Mouse (Mus musculus) cerebellum, adult 2 months (tissue): ENCODE results near the gene Cacna1a. TPM values are rescaled to one million over a fixed set of nuclear protein-coding genes. Genes with fewer than 3 reads are reported as not detected.

Experiments
- DNase-seq, 2 experiments: peaks; one replicate each; pipeline ENCODE4 v3.0.0; 2021
- H3K27ac ChIP-seq: fragments of 200-500 bp; 2 replicates; pipeline ENCODE4 v1.5.1; 2012; ENCODE audit warnings: low read length, control low read depth, inconsistent platforms; ENCODE audit not compliant: insufficient read depth
- H3K27me3 ChIP-seq: fragments of 200-500 bp; 2 replicates; pipeline ENCODE4 v1.6.1; 2012; ENCODE audit warnings: inconsistent platforms, mild to moderate bottlenecking, low read length, moderate library complexity; ENCODE audit not compliant: control insufficient read depth, insufficient read depth
- H3K4me1 ChIP-seq: fragments of 200-500 bp; 2 replicates; pipeline ENCODE4 v1.6.1; 2011; ENCODE audit warnings: low read length; ENCODE audit not compliant: control insufficient read depth, insufficient read depth
- H3K4me3 ChIP-seq: fragments of 200-500 bp; replicated peaks from 2 replicates; pipeline ENCODE3; 2011; ENCODE audit warnings: mild to moderate bottlenecking, low read depth, low read length, control low read depth; ENCODE audit not compliant: insufficient read depth
- CTCF ChIP-seq: fragments of 200-500 bp; IDR thresholded peaks from 2 replicates; pipeline ENCODE4 v1.5.1; 2011; ENCODE audit warnings: low read depth, mild to moderate bottlenecking, control low read depth, low read length, moderate library complexity, borderline replicate concordance; ENCODE audit not compliant: insufficient read depth
- POLR2A ChIP-seq: fragments of 200-500 bp; IDR thresholded peaks from 2 replicates; pipeline ENCODE4 v1.6.1; 2011; ENCODE audit warnings: low read length, control low read depth, borderline replicate concordance; ENCODE audit not compliant: insufficient read depth
- WGBS: fragments of 180-500 bp; shearing (Covaris S2); methylation state at CpG from one replicate; pipeline ENCODE4 v1.1.7; 2018; 5-methylcytosine and 5-hydroxymethylcytosine counted together
- polyA plus RNA-seq: library from polyadenylated mRNA; depleted of rRNA; stranded (reverse); fragments of >200 nt; gene quantifications from 2 replicates; pipeline ENCODE4 v1.2.3, GENCODE M21; 2012

The Cacna1a gene
- polyA plus RNA-seq, 1 experiment = 220 TPM

DNA sequence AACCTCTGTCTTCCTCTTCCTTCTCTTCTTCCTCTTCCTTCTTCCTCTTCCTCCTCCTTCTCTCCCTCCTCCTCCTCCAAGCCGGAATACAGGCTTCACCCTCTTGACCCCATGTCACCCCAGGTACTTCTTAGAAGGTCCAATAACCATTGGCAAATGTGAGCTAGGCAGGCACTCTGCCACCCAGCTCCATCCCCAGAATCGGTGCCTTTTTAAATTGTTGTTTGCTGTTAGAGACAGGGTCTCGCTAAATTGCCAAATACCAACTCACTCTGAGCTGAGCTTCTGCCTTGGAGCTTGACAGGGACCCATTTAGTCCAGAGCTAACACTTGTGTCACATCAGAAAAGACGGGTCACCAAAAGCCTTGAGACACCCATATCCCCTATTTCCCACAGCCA, 164.2 kb downstream of the Cacna1a start:
- Histone ChIP-seq H3K27ac (peak overlapping the region; percentile 97), H3K4me3 (no peak overlapping the region), H3K27me3 (no peaks in the 10 kb centered on the region), H3K4me1 (peaks cover 53% of the 10 kb centered on the region)
- peak in 1 of 2 experiments; percentile 38 for DNase-seq
- no peak for TF ChIP-seq POLR2A
- no peak for TF ChIP-seq CTCF
- 39% methylated on average over 4 of the region's 4 CpGs for WGBS

DNA sequence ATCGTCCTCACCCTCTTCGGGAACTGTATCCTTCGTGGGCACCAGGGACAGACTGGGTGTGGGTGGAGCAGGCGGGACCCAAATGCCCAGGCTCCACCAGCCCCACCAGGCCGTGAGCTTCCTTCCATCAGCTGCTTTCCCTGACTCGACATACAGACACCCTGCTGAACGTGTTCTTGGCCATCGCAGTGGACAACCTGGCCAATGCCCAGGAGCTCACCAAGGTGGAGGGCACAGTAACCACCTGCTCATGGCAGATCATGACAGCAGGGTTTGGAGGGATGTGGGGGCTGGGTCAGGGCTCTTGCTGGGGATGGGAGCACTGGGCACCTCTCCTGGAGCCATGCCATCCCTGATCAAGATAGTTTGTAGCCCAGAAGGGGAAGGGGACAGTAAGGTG, 164.9 kb downstream of the Cacna1a start:
- H3K4me1 ChIP-seq = peaks cover 54% of the 10 kb centered on the region
- 8% methylated on average over 8 of the region's 8 CpGs for WGBS

GRCm38 (mm10) chr8:84553617-84554016, 165.4 kb downstream of the Cacna1a start:
- TF ChIP-seq POLR2A = no peak
- TF ChIP-seq CTCF = no peak
- peak overlapping the region; percentile 97 for H3K27ac ChIP-seq
- no peak for DNase-seq
- H3K27me3 ChIP-seq = no peaks in the 10 kb centered on the region
- H3K4me3 ChIP-seq = no peak overlapping the region
- 7% methylated on average over 4 of the region's 4 CpGs for WGBS
- H3K4me1 ChIP-seq = peaks cover 57% of the 10 kb centered on the region

More for the DNA sequence above, 164.9 kb downstream of the Cacna1a start:
- H3K27me3 ChIP-seq = no peaks in the 10 kb centered on the region
- H3K27ac ChIP-seq = peak overlapping the region; percentile 97
- peak; percentile 94 to 98 for DNase-seq
- peak; percentile 11; the same call in 1 of the 2 replicates for TF ChIP-seq CTCF
- TF ChIP-seq POLR2A = 0 out of 2 replicates have a peak, but pooled peaks have one; percentile 17
- H3K4me3 ChIP-seq = no peak overlapping the region

- Histone ChIP-seq H3K27ac (peak overlapping the region; percentile 97), H3K4me1 (peaks cover 62% of the 10 kb centered on the region), H3K27me3 (no peaks in the 10 kb centered on the region), H3K4me3 (no peak overlapping the region)
- DNase-seq = peak; percentile 98 to 99
- TF ChIP-seq POLR2A = peak; percentile 11; the same call in 1 of the 2 replicates
- TF ChIP-seq CTCF = peak; percentile 94
- WGBS = 2% methylated on average over 14 of the region's 14 CpGs
These were observed 166.2 kb downstream of the Cacna1a start for GRCm38 (mm10) chr8:84554301-84555027.

DNA sequence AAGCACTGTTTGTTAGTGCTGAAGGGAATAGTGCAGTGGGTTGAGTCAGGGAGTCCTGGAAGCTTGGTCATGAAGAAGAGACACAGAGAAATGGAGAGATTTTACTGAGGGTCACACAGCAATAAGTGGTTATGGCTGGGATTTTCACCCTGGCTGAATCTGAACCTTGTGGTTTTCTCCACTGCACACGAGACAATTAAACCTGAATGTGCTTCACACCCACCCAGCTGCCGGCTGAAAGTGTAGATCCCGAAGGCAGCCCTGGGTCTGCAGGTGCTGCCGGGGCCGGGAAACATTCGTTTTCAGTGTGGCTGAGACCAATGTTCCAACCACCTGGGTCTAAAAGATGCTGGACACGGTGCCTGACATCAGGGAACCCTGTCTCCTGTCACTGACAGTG, 167.0 kb downstream of the Cacna1a start:
- peak overlapping the region; percentile 88 for H3K27ac ChIP-seq
- peaks cover 60% of the 10 kb centered on the region for H3K4me1 ChIP-seq
- no peak for DNase-seq
- TF ChIP-seq POLR2A (no peak), CTCF (no peak)
- no peak overlapping the region for H3K4me3 ChIP-seq
- 18% methylated on average over 7 of the region's 7 CpGs for WGBS
- H3K27me3 ChIP-seq = no peaks in the 10 kb centered on the region

- TF ChIP-seq CTCF (no peak), POLR2A (no peak)
- Histone ChIP-seq H3K4me3 (no peak overlapping the region), H3K27me3 (no peaks in the 10 kb centered on the region), H3K4me1 (peaks cover 48% of the 10 kb centered on the region), H3K27ac (no peak overlapping the region; the same call in 1 of the 2 replicates)
- WGBS = 57% methylated on average over 4 of the region's 4 CpGs
- no peak for DNase-seq
These were observed 169.7 kb downstream of the Cacna1a start for GRCm38 (mm10) chr8:84557936-84558335.

GRCm38 (mm10) chr8:84559121-84559604, 170.9 kb downstream of the Cacna1a start:
- peaks cover 39% of the 10 kb centered on the region for H3K4me1 ChIP-seq
- TF ChIP-seq POLR2A (no peak), CTCF (no peak)
- peak overlapping the region; percentile 63 for H3K27ac ChIP-seq
- H3K4me3 ChIP-seq = no peak overlapping the region
- no peaks in the 10 kb centered on the region for H3K27me3 ChIP-seq
- peak; percentile 45 to 63 for DNase-seq
- 21% methylated on average over 83 of the region's 84 CpGs for WGBS

GRCm38 (mm10) chr8:84561698-84562097, 173.5 kb downstream of the Cacna1a start:
- Histone ChIP-seq H3K4me3 (no peak overlapping the region), H3K4me1 (peaks cover 30% of the 10 kb centered on the region), H3K27ac (no peak overlapping the region), H3K27me3 (no peaks in the 10 kb centered on the region)
- WGBS = 74% methylated on average over 4 of the region's 4 CpGs
- TF ChIP-seq CTCF (no peak), POLR2A (no peak)
- DNase-seq = no peak
